Mouse (Mus musculus) gastrocnemius, adult 2 months (tissue): ENCODE measurements at regions not wholly inside any gene's neighbourhood (a gene's known extent, or its start where the extent isn't known, plus 50 kb on each side); places are given as distances from the start of the nearest gene placed in this dataset.
"Not testable (repeated sequence)": the region's sequence is repeated elsewhere in the genome, so short reads cannot be mapped to it uniquely, and the experiment has no call there.

Experiments used
- DNase-seq: peaks from one replicate; pipeline ENCODE4 v3.0.0; 2022
- H3K27ac ChIP-seq: fragments of 200-600 bp; 2 replicates; pipeline ENCODE4 v1.8.1; 2022; ENCODE audit warnings: mild to moderate bottlenecking
- H3K4me3 ChIP-seq: fragments of 200-600 bp; 2 replicates; pipeline ENCODE4 v1.8.1; 2022; ENCODE audit warnings: mild to moderate bottlenecking, moderate library complexity
- CTCF ChIP-seq: fragments of 200-600 bp; IDR thresholded peaks from 2 replicates; pipeline ENCODE4 v1.8.1; 2022; ENCODE audit warnings: antibody characterized with exemption, mild to moderate bottlenecking, moderate library complexity
- intact Hi-C: fragments of 180-260 bp; cut with DNase I; formaldehyde crosslinking; loops from one replicate; pipeline ENCODE4 v1.15.1; 2025

- no peak for TF ChIP-seq CTCF
- Histone ChIP-seq H3K27ac (no peak overlapping the region), H3K4me3 (no peak overlapping the region)
- intact Hi-C loops = no loop called here
- DNase-seq = no peak
These were observed 355.7 kb upstream of the Zwint start for GRCm38 (mm10) chr10:72298824-72299551.

GRCm38 (mm10) chr10:72309045-72309444, 345.6 kb upstream of the Zwint start:
- DNase-seq, intact Hi-C loops, H3K4me3 ChIP-seq, H3K27ac ChIP-seq: not testable (repeated sequence)

GRCm38 (mm10) chr10:72318308-72318707, 336.3 kb upstream of the Zwint start:
- H3K27ac ChIP-seq = no peak overlapping the region
- TF ChIP-seq CTCF = no peak
- H3K4me3 ChIP-seq = no peak overlapping the region
- DNase-seq = no peak
- intact Hi-C loops = no loop called here

- no peak for TF ChIP-seq CTCF
- intact Hi-C loops = no loop called here
- DNase-seq = no peak
- Histone ChIP-seq H3K27ac (no peak overlapping the region), H3K4me3 (no peak overlapping the region)
These were observed 334.3 kb upstream of the Zwint start for GRCm38 (mm10) chr10:72320307-72320706.

- DNase-seq = no peak
- intact Hi-C loops = no loop called here
- no peak overlapping the region for H3K27ac ChIP-seq
- no peak for TF ChIP-seq CTCF
- no peak overlapping the region for H3K4me3 ChIP-seq
These were observed 328.0 kb upstream of the Zwint start for GRCm38 (mm10) chr10:72326624-72327023.

GRCm38 (mm10) chr10:72347253-72347652, 307.4 kb upstream of the Zwint start:
- intact Hi-C loops = no loop called here
- no peak for DNase-seq
- H3K27ac ChIP-seq = no peak overlapping the region
- H3K4me3 ChIP-seq = no peak overlapping the region
- no peak for TF ChIP-seq CTCF

GRCm38 (mm10) chr10:72347949-72348663, 306.5 kb upstream of the Zwint start:
- no peak for TF ChIP-seq CTCF
- intact Hi-C loops = no loop called here
- Histone ChIP-seq H3K27ac (no peak overlapping the region), H3K4me3 (no peak overlapping the region)
- no peak for DNase-seq

GRCm38 (mm10) chr10:72352810-72353209, 301.8 kb upstream of the Zwint start:
- intact Hi-C loops = no loop called here
- Histone ChIP-seq H3K4me3 (no peak overlapping the region), H3K27ac (no peak overlapping the region)
- DNase-seq = no peak
- TF ChIP-seq CTCF = no peak

- Histone ChIP-seq H3K4me3 (no peak overlapping the region), H3K27ac (no peak overlapping the region)
- no peak for TF ChIP-seq CTCF
- no peak for DNase-seq
- intact Hi-C loops = no loop called here
These were observed 301.1 kb upstream of the Zwint start for GRCm38 (mm10) chr10:72353515-72353914.

GRCm38 (mm10) chr10:72383351-72383750, 271.3 kb upstream of the Zwint start:
- H3K27ac ChIP-seq = no peak overlapping the region
- intact Hi-C loops = no loop called here
- TF ChIP-seq CTCF = no peak
- no peak overlapping the region for H3K4me3 ChIP-seq
- no peak for DNase-seq

GRCm38 (mm10) chr10:72384826-72385225, 269.8 kb upstream of the Zwint start:
- no peak overlapping the region for H3K4me3 ChIP-seq
- intact Hi-C loops = no loop called here
- DNase-seq = no peak
- H3K27ac ChIP-seq = no peak overlapping the region
- TF ChIP-seq CTCF = no peak

- DNase-seq = no peak
- no peak overlapping the region for H3K27ac ChIP-seq
- intact Hi-C loops = no loop called here
- peak; percentile 34; the same call in 1 of the 2 replicates for TF ChIP-seq CTCF
- H3K4me3 ChIP-seq = no peak overlapping the region
These were observed 263.2 kb upstream of the Zwint start for GRCm38 (mm10) chr10:72391397-72391796.

- Histone ChIP-seq H3K4me3 (no peak overlapping the region), H3K27ac (no peak overlapping the region)
- TF ChIP-seq CTCF = no peak
- DNase-seq = no peak
- intact Hi-C loops = no loop called here
These were observed 261.2 kb upstream of the Zwint start for GRCm38 (mm10) chr10:72393279-72394041.
